Mouse (Mus musculus) forebrain, postnatal 0 days (tissue): ENCODE measurements at regions not wholly inside any gene's neighbourhood (a gene's known extent, or its start where the extent isn't known, plus 50 kb on each side); places are given as distances from the start of the nearest gene placed in this dataset.

Source experiments
- ATAC-seq: fragments of 200-750 bp; cut with Nextera tagmentation; 2 replicates; pipeline ENCODE4 v1.8.0; 2017; ENCODE audit warnings: mild to moderate bottlenecking, moderate library complexity
- DNase-seq: peaks from one replicate; pipeline ENCODE4 v3.0.0-alpha.2; 2015
- H3K27ac ChIP-seq: fragments of 300-500 bp; sonication (generic); 2 replicates; pipeline ENCODE4 v1.5.1; 2014; ENCODE audit warnings: low read depth, mild to moderate bottlenecking, antibody characterized with exemption, low read length, moderate library complexity, mixed read lengths
- H3K27me3 ChIP-seq: fragments of 300-500 bp; sonication (generic); 2 replicates; pipeline ENCODE4 v1.6.1; 2014; ENCODE audit warnings: mild to moderate bottlenecking, low read length, mixed read lengths; ENCODE audit not compliant: insufficient read depth
- H3K36me3 ChIP-seq: fragments of 300-500 bp; sonication (generic); 2 replicates; pipeline ENCODE4 v1.6.1; 2014; ENCODE audit warnings: mild to moderate bottlenecking, moderate library complexity; ENCODE audit not compliant: insufficient read depth
- H3K4me1 ChIP-seq: fragments of 300-500 bp; sonication (generic); 2 replicates; pipeline ENCODE4 v1.6.1; 2014; ENCODE audit warnings: antibody characterized with exemption; ENCODE audit not compliant: insufficient read depth
- H3K4me2 ChIP-seq: fragments of 300-500 bp; sonication (generic); 2 replicates; pipeline ENCODE4 v1.6.1; 2014; ENCODE audit warnings: low read depth, mild to moderate bottlenecking, moderate library complexity
- H3K4me3 ChIP-seq: fragments of 300-500 bp; sonication (generic); 2 replicates; pipeline ENCODE4 v1.5.1; 2014; ENCODE audit warnings: low read depth, low read length, mixed read lengths
- H3K9ac ChIP-seq: fragments of 300-500 bp; sonication (generic); 2 replicates; pipeline ENCODE4 v1.6.1; 2014; ENCODE audit warnings: mild to moderate bottlenecking
- H3K9me3 ChIP-seq: fragments of 300-500 bp; sonication (generic); 2 replicates; pipeline ENCODE4 v1.6.1; 2016; ENCODE audit warnings: low read length
- CTCF ChIP-seq: sonication (generic); IDR thresholded peaks from 2 replicates; pipeline ENCODE4 v1.5.1; 2016; ENCODE audit warnings: antibody characterized with exemption, control low read depth, low read depth
- WGBS: fragments of 180-500 bp; shearing (Covaris S2); extraction: QIAGEN DNeasy Blood & Tissue Kit; methylation state at CpG from one replicate; pipeline ENCODE4 v1.1.7; 2014; 5-methylcytosine and 5-hydroxymethylcytosine counted together

GRCm38 (mm10) chr14:99708066-99708465, 409.6 kb downstream of the Klf5 start:
- Histone ChIP-seq H3K4me2 (no peak overlapping the region), H3K9ac (no peak overlapping the region)
- no peak for ATAC-seq

GRCm38 (mm10) chr14:99709764-99710163, 411.3 kb downstream of the Klf5 start:
- Histone ChIP-seq H3K4me2 (no peak overlapping the region), H3K27ac (no peak overlapping the region; the same call in 1 of the 2 replicates), H3K4me3 (no peak overlapping the region), H3K9ac (no peak overlapping the region), H3K27me3 (no peaks in the 10 kb centered on the region), H3K4me1 (no peaks in the 10 kb centered on the region), H3K9me3 (no peaks in the 10 kb centered on the region), H3K36me3 (no peaks in the 10 kb centered on the region)
- DNase-seq (no peak), ATAC-seq (peak; percentile 69; the same call in 1 of the 2 replicates)
- no peak for TF ChIP-seq CTCF
- whole genome bisulfite sequencing: 17% methylated on average over 2 of the region's 2 CpGs

More at GRCm38 (mm10) chr14:99708066-99708465, 409.6 kb downstream of the Klf5 start:
- no peak for TF ChIP-seq CTCF
- H3K4me1 ChIP-seq: no peaks in the 10 kb centered on the region
- H3K9me3 ChIP-seq: no peaks in the 10 kb centered on the region
- WGBS: 59% methylated on average over 2 of the region's 2 CpGs
- H3K27me3 ChIP-seq: no peaks in the 10 kb centered on the region
- no peak overlapping the region for H3K27ac ChIP-seq
- no peak overlapping the region for H3K4me3 ChIP-seq
- H3K36me3 ChIP-seq: no peaks in the 10 kb centered on the region
- DNase-seq: no peak

GRCm38 (mm10) chr14:99710656-99711177, 412.2 kb downstream of the Klf5 start:
- Histone ChIP-seq H3K9me3 (no peaks in the 10 kb centered on the region), H3K4me2 (no peak overlapping the region), H3K9ac (no peak overlapping the region), H3K4me3 (no peak overlapping the region), H3K4me1 (no peaks in the 10 kb centered on the region), H3K27me3 (no peaks in the 10 kb centered on the region), H3K27ac (no peak overlapping the region), H3K36me3 (no peaks in the 10 kb centered on the region)
- 76% methylated on average over 12 of the region's 12 CpGs for WGBS
- DNase-seq (no peak), ATAC-seq (peak; percentile 62; the same call in 1 of the 2 replicates)
- no peak for TF ChIP-seq CTCF

GRCm38 (mm10) chr14:99712624-99713023, 414.1 kb downstream of the Klf5 start:
- Histone ChIP-seq H3K4me2 (no peak overlapping the region), H3K9me3 (no peaks in the 10 kb centered on the region), H3K36me3 (no peaks in the 10 kb centered on the region), H3K27me3 (no peaks in the 10 kb centered on the region), H3K4me1 (no peaks in the 10 kb centered on the region), H3K4me3 (no peak overlapping the region), H3K27ac (no peak overlapping the region), H3K9ac (no peak overlapping the region)
- ATAC-seq (no peak), DNase-seq (no peak)
- no peak for TF ChIP-seq CTCF
- WGBS: 80% methylated on average over 7 of the region's 7 CpGs

GRCm38 (mm10) chr14:99713069-99713830, 414.8 kb downstream of the Klf5 start:
- Histone ChIP-seq H3K4me1 (no peaks in the 10 kb centered on the region), H3K4me3 (no peak overlapping the region), H3K27me3 (no peaks in the 10 kb centered on the region), H3K27ac (no peak overlapping the region), H3K36me3 (no peaks in the 10 kb centered on the region), H3K4me2 (no peak overlapping the region), H3K9me3 (no peaks in the 10 kb centered on the region), H3K9ac (no peak overlapping the region)
- 86% methylated on average over 8 of the region's 8 CpGs for WGBS
- ATAC-seq (no peak), DNase-seq (no peak)
- TF ChIP-seq CTCF: no peak

- Histone ChIP-seq H3K4me1 (0 out of 2 replicates have a peak, but pooled peaks cover 4% of the 10 kb centered on the region), H3K27me3 (no peaks in the 10 kb centered on the region), H3K36me3 (no peaks in the 10 kb centered on the region), H3K9ac (no peak overlapping the region), H3K4me2 (no peak overlapping the region), H3K9me3 (no peaks in the 10 kb centered on the region), H3K4me3 (no peak overlapping the region), H3K27ac (peak overlapping the region; percentile 88)
- no peak for TF ChIP-seq CTCF
- 33% methylated on average over 7 of the region's 7 CpGs for WGBS
- ATAC-seq (peak; percentile 98), DNase-seq (peak; percentile 85)
These were observed 435.1 kb downstream of the Klf5 start for GRCm38 (mm10) chr14:99733474-99734199.

GRCm38 (mm10) chr14:99734200-99734567, 435.7 kb downstream of the Klf5 start:
- 0 out of 2 replicates have a peak, but pooled peaks cover 4% of the 10 kb centered on the region for H3K4me1 ChIP-seq
- H3K9me3 ChIP-seq: no peaks in the 10 kb centered on the region
- no peaks in the 10 kb centered on the region for H3K36me3 ChIP-seq
- TF ChIP-seq CTCF: no peak
- H3K27me3 ChIP-seq: no peaks in the 10 kb centered on the region
- DNase-seq: no peak
- 38% methylated on average over 7 of the region's 7 CpGs for WGBS
- no peak overlapping the region for H3K9ac ChIP-seq
- H3K27ac ChIP-seq: peak overlapping the region; percentile 88
- peak; percentile 73 for ATAC-seq
- H3K4me3 ChIP-seq: no peak overlapping the region
- no peak overlapping the region for H3K4me2 ChIP-seq
